Mouse (Mus musculus): ENCODE measurements at regions not wholly inside any gene's neighbourhood (a gene's known extent, or its start where the extent isn't known, plus 50 kb on each side); places are given as distances from the start of the nearest gene placed in this dataset.

DNA sequence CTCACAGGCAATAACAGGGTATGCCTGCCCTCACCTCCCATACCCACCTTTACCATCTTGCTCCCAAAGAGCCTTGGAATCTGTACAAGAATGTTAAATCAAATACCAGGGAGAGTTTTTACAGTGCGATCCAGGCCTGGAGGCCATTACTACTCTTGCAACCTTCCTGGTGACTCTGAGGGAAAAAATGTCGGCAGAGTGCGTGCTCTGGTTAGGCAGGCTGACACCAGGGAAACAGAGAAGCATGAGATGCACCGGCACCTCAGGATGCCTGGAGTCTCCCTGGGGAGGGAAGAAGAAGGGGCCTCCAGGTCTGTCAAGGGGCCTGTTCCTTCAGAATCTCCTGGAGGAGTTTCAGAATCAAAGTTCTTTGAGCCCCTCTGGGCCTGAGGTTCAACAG is 63.2 kb downstream of the Bod1 start:
- TF ChIP-seq CTCF (conservative IDR thresholded peaks at IDR 0.05; ENCODE audit: insufficient read depth, insufficient read length, low read depth, low read length), result no peak
- TF ChIP-seq POLR2A (IDR thresholded peaks at IDR 0.05; ENCODE audit: low read depth, low read length), result no peak

All from kidney, adult 2 months (tissue).